Mouse (Mus musculus) midbrain, embryonic 11.5 days (tissue): ENCODE measurements around the gene Ap3b2. TPM values are rescaled to one million over a fixed set of nuclear protein-coding genes. Genes with fewer than 3 reads are reported as not detected.

Experiments used
- ATAC-seq: fragments of 200-750 bp; cut with Nextera tagmentation; 2 replicates; pipeline ENCODE4 v1.8.0; 2017; ENCODE audit warnings: moderate TSS enrichment, moderate library complexity; ENCODE audit not compliant: low FRiP score
- DNase-seq: peaks from one replicate; pipeline ENCODE4 v3.0.0; 2015; ENCODE audit warnings: low spot score; ENCODE audit errors: missing footprints
- H3K27ac ChIP-seq: fragments of 300-500 bp; sonication (generic); 2 replicates; pipeline ENCODE4 v1.5.1; 2014; ENCODE audit warnings: low read depth, low read length
- H3K27me3 ChIP-seq: fragments of 300-500 bp; sonication (generic); 2 replicates; pipeline ENCODE4 v1.6.1; 2014; ENCODE audit warnings: mild to moderate bottlenecking, low read length, moderate library complexity, mixed read lengths; ENCODE audit not compliant: control insufficient read depth, insufficient read depth
- H3K36me3 ChIP-seq: fragments of 300-500 bp; sonication (generic); 2 replicates; pipeline ENCODE4 v1.6.1; 2014; ENCODE audit warnings: mild to moderate bottlenecking, low read length, moderate library complexity, mixed read lengths; ENCODE audit not compliant: control insufficient read depth, insufficient read depth
- H3K4me1 ChIP-seq: fragments of 300-500 bp; sonication (generic); 2 replicates; pipeline ENCODE4 v1.6.1; 2014; ENCODE audit warnings: low read length; ENCODE audit not compliant: control insufficient read depth, insufficient read depth
- H3K4me2 ChIP-seq: fragments of 300-500 bp; sonication (generic); 2 replicates; pipeline ENCODE4 v1.6.1; 2014; ENCODE audit warnings: mild to moderate bottlenecking, moderate library complexity
- H3K4me3 ChIP-seq: fragments of 300-500 bp; sonication (generic); 2 replicates; pipeline ENCODE4 v1.5.1; 2014; ENCODE audit warnings: low read depth, low read length
- H3K9ac ChIP-seq: fragments of 300-500 bp; sonication (generic); 2 replicates; pipeline ENCODE4 v1.6.1; 2014; ENCODE audit warnings: low read length
- H3K9me3 ChIP-seq: fragments of 300-500 bp; sonication (generic); 2 replicates; pipeline ENCODE4 v1.6.1; 2016; ENCODE audit warnings: low read length; ENCODE audit not compliant: control insufficient read depth
- WGBS: fragments of 180-500 bp; shearing (Covaris S2); extraction: QIAGEN DNeasy Blood & Tissue Kit; methylation state at CpG from one replicate; pipeline ENCODE4 v1.1.7; 2014; 5-methylcytosine and 5-hydroxymethylcytosine counted together
- polyA plus RNA-seq: library from polyadenylated mRNA; unstranded; fragments of >200 nt; fragmentation: Nextera tagmentation; extraction: Ambion mirVana; gene quantifications from 2 replicates; pipeline ENCODE4 v1.2.1, GENCODE M21; 2014

The Ap3b2 gene
- polyA plus RNA-seq, 1 experiment from 2014 or later, result 34.4 TPM

DNA sequence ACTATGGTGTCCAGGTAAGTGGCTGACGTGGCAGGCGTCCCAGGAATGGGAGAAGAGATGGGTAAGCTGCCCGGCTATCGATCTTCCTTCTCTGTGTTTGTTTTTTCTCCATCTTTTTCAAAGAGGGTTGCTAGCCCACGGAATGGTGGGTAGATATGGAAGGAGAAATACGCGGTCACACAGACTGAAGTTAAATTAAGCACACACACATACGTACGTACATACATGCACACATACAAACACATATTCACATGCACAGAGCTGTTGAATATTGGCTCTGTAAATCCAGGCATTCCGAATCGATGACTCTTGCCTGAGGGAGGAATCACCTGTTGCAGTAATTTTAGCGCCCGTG, 29.9 kb upstream of the Ap3b2 start:
- peaks cover 15% of the 10 kb centered on the region for H3K4me1 ChIP-seq
- H3K27ac ChIP-seq, result no peak overlapping the region; the same call in 1 of the 2 replicates
- DNase-seq, result no peak
- no peaks in the 10 kb centered on the region for H3K9me3 ChIP-seq
- H3K9ac ChIP-seq, result peak overlapping the region; percentile 79
- H3K27me3 ChIP-seq, result no peaks in the 10 kb centered on the region
- H3K36me3 ChIP-seq, result no peaks in the 10 kb centered on the region
- 14% methylated on average over 13 of the region's 13 CpGs for WGBS
- peak; percentile 41 for ATAC-seq
- peak overlapping the region; percentile 86 for H3K4me2 ChIP-seq
- H3K4me3 ChIP-seq, result peak overlapping the region; percentile 49

DNA sequence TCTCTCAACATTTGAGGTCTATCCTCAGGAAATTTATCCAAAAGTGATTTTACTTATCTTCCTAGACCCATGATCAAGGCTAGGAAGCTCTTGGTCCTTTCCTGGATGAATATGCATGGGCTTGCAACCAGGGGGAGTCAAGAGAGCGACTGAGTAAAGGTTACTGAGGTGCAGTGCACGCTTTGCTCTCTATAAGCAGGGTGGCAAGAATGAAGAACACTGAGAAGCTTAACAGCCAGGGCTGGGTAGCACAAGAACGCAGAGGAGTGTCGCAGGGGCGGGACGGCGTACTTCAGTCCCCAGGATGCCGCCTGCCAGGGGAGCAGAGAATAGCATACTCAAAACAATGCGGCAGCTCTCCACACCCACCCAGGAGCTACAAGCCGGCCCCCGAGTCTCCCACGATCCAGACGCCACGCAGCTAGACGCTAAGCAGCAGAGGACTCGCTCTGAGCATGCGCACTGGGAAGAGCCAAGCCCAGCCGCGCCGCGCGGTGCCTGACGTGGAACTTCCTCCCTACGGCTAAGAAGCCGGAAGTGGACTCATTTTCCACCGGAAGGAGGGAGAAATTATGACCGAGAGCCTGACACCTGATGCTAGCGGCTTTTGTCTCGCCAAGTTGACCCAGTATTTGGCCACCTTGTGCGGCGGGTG, 29.4 kb upstream of the Ap3b2 start:
- Histone ChIP-seq H3K4me2 (peak overlapping the region; percentile 86), H3K4me1 (peaks cover 15% of the 10 kb centered on the region), H3K27me3 (no peaks in the 10 kb centered on the region), H3K36me3 (no peaks in the 10 kb centered on the region), H3K9me3 (no peaks in the 10 kb centered on the region), H3K4me3 (peak overlapping the region; percentile 49), H3K27ac (peak overlapping the region; percentile 85), H3K9ac (peak overlapping the region; percentile 79)
- peak; percentile 97 for ATAC-seq
- peak; percentile 99 for DNase-seq
- under 1% methylated on average over 31 of the region's 31 CpGs for WGBS

DNA sequence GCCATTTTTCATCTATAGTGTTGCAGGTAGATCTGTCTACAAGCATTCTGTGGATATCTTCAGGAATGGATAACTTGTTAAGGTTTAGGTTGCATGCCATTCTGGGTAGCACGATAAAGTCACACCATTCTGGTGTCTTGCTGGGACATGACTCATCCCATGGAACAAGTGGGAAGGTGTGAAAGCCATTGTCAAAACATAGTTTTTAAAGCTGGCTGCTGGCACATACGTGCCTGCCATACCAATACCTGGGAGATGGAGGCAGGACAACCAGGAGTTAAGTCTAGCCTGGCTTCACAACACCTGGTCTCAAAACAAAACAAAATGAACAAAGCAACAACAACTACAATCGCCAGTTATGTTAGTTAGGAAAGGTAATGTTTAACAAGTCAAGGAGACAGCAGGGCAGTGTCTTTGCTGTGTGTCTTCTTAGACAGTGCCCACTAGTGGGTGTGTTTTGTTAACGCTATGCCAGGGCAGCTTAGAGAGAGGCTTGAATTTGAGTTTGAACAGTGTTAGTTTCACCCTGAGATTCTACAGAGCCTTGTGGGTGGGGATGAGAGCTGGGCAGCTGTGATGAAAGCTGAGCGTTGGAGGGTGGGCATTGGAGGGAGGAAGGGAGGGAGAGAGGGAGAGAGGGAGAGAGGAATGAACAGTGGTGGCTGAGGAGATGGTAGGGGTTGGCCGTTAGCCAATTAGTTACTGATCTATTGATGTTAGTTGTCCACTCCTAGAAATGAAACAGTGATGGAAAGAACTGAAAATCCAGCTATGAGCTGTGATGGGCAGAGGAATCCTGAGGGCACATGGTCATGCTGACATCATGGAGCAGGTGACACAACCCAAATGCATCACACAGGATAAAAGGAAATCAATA, 22.7 kb upstream of the Ap3b2 start:
- H3K27me3 ChIP-seq, result no peaks in the 10 kb centered on the region
- H3K27ac ChIP-seq, result no peak overlapping the region
- no peak overlapping the region for H3K9ac ChIP-seq
- no peak for DNase-seq
- no peak for ATAC-seq
- WGBS, result 80% methylated on average over 6 of the region's 6 CpGs
- no peak overlapping the region for H3K4me3 ChIP-seq
- no peaks in the 10 kb centered on the region for H3K4me1 ChIP-seq
- no peaks in the 10 kb centered on the region for H3K36me3 ChIP-seq
- H3K4me2 ChIP-seq, result no peak overlapping the region
- H3K9me3 ChIP-seq, result no peaks in the 10 kb centered on the region

- DNase-seq (no peak), ATAC-seq (no peak)
- H3K4me1 ChIP-seq, result no peaks in the 10 kb centered on the region
- 56% methylated on average over 13 of the region's 13 CpGs for WGBS
- H3K27me3 ChIP-seq, result no peaks in the 10 kb centered on the region
- no peak overlapping the region for H3K27ac ChIP-seq
- no peak overlapping the region for H3K4me3 ChIP-seq
- no peaks in the 10 kb centered on the region for H3K36me3 ChIP-seq
- no peak overlapping the region for H3K4me2 ChIP-seq
- H3K9me3 ChIP-seq, result no peaks in the 10 kb centered on the region
- H3K9ac ChIP-seq, result no peak overlapping the region
These were observed 21.3 kb upstream of the Ap3b2 start for GRCm38 (mm10) chr7:81514906-81515590.

DNA sequence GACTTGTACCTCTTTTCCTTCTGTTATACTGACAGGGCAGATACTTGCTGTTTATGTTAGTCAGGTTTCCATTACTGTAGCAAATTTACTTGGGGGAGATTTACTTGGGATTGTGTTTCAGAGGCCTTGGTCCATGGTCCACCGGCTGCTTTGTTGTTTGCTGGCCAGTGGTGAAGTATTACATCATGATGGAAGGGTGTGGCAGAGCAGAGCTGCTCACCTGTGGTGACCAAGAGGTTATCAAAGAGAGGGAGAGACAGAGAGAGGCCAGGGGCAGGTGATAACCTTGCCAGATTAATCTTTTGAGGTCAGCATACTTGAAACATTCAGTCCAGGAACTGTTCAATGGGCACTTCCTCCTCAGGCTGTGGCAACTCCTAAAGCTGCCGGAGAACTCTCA, 7.3 kb upstream of the Ap3b2 start:
- no peak for ATAC-seq
- Histone ChIP-seq H3K4me2 (no peak overlapping the region), H3K4me1 (peaks cover 10% of the 10 kb centered on the region), H3K9me3 (no peaks in the 10 kb centered on the region), H3K36me3 (no peaks in the 10 kb centered on the region), H3K9ac (no peak overlapping the region), H3K27me3 (no peaks in the 10 kb centered on the region), H3K27ac (no peak overlapping the region), H3K4me3 (no peak overlapping the region)
- 86% methylated on average over 2 of the region's 2 CpGs for WGBS
- DNase-seq, result no peak

- ATAC-seq (no peak), DNase-seq (no peak)
- 73% methylated on average over 7 of the region's 7 CpGs for WGBS
- Histone ChIP-seq H3K4me2 (no peak within 1 kb of the TSS; the same call in 1 of the 2 replicates), H3K4me1 (peaks cover 12% of the 10 kb centered on the region), H3K27me3 (no peaks in the 10 kb centered on the region), H3K4me3 (no peak within 1 kb of the TSS), H3K27ac (no peak within 1 kb of the TSS), H3K9ac (no peak within 1 kb of the TSS), H3K36me3 (no peaks in the 10 kb centered on the region), H3K9me3 (no peaks in the 10 kb centered on the region)
These were observed 4.5 kb upstream of the Ap3b2 start, which contains the start of gene BC048679 for GRCm38 (mm10) chr7:81498181-81498580. TSS of gene BC048679 (minus strand) at chr7:81498281.

- Histone ChIP-seq H3K9ac (no peak overlapping the region), H3K4me3 (no peak overlapping the region), H3K36me3 (no peaks in the 10 kb centered on the region), H3K4me2 (no peak overlapping the region; the same call in 1 of the 2 replicates), H3K27ac (no peak overlapping the region), H3K27me3 (no peaks in the 10 kb centered on the region), H3K9me3 (no peaks in the 10 kb centered on the region), H3K4me1 (peaks cover 20% of the 10 kb centered on the region)
- WGBS, result 16% methylated on average over 6 of the region's 6 CpGs
- DNase-seq, result no peak
- ATAC-seq, result no peak
These were observed 3.4 kb upstream of the Ap3b2 start for GRCm38 (mm10) chr7:81497171-81497570.

- Histone ChIP-seq H3K4me3 (peak overlapping the region; percentile 70), H3K9me3 (no peaks in the 10 kb centered on the region), H3K9ac (peak overlapping the region; percentile 62), H3K27me3 (no peaks in the 10 kb centered on the region), H3K4me2 (peak overlapping the region; percentile 84), H3K27ac (no peak overlapping the region), H3K4me1 (peaks cover 28% of the 10 kb centered on the region), H3K36me3 (no peaks in the 10 kb centered on the region)
- 40% methylated on average over 9 of the region's 9 CpGs for WGBS
- ATAC-seq (no peak), DNase-seq (peak; percentile 86)
These were observed 1.1 kb downstream of the Ap3b2 start for GRCm38 (mm10) chr7:81492628-81493027.

- Histone ChIP-seq H3K9ac (no peak overlapping the region), H3K27me3 (no peaks in the 10 kb centered on the region), H3K9me3 (no peaks in the 10 kb centered on the region), H3K27ac (no peak overlapping the region), H3K4me3 (no peak overlapping the region), H3K4me2 (no peak overlapping the region), H3K36me3 (no peaks in the 10 kb centered on the region), H3K4me1 (peaks cover 21% of the 10 kb centered on the region)
- ATAC-seq (no peak), DNase-seq (peak; percentile 87)
- WGBS, result 11% methylated on average over 9 of the region's 9 CpGs
These were observed 4.1 kb downstream of the Ap3b2 start for GRCm38 (mm10) chr7:81489649-81490048.
